Mouse (Mus musculus): ENCODE measurements around the gene Me1.
"Not testable (repeated sequence)": the region's sequence is repeated elsewhere in the genome, so short reads cannot be mapped to it uniquely, and the experiment has no call there.

GRCm38 (mm10) chr9:86596983-86597382 lies 98.8 kb downstream of the Me1 start:
- TF ChIP-seq CTCF, EP300 (IDR thresholded peaks at IDR 0.05; ENCODE audit: low read depth): not testable (repeated sequence)

Data from liver, postnatal 0 days (tissue).